Mouse (Mus musculus) T-helper 17 cell (primary cell): Measurements from ENCODE around the gene Dph1.

Experiments used
- in situ Hi-C, 2 experiments: fragments of 300-600 bp; cut with MboI, MseI; formaldehyde crosslinking; loops; 1 replicate in 1 of 2; 2 replicates in 1 of 2; pipeline ENCODE4 v1.15.1; 2025; ENCODE audit warnings: high pct_unique_total_duplicates in 2 of 2

The Dph1 gene

DNA sequence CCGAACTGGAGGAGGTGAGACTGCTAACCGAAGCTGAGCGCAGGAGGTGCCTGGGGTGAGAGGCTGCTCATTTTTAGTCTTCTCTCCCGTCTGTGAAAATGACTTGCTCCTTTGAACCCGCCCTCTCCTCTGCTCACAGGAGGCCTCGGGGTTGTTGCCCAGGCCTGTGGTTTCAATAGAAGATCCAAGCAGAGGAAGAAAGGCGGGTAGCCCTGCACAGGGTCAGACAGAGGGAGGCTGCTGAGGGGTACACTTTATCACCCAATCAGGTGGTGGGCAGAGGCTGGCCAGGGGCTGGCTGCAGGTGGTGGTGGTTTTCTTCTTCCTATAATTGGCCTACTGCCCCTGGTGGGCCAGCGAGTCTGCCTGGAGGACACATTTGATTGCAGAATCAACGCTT lies 13.4 kb upstream of the Dph1 start:
- in situ Hi-C loops, result no loop called here

DNA sequence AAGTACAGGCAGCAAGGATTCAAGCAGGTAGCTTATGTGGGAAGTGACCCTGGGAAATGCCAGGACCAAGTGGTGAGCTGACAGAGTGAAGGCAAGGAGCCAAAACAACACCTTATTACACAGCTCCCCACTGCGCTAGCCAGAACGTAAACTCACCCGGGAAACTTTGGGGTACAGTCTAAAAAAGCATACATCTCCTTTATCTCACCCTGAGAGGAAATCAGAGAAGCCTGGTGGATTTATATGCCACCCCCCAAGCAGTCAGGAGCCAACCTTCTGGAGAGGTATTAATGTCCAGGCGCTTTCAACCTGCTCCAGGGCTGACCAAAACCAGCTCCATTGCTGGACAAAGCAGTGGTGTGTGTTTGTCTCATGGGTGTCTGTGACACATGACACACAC lies 12.9 kb upstream of the Dph1 start:
- in situ Hi-C loops, result no loop called here

DNA sequence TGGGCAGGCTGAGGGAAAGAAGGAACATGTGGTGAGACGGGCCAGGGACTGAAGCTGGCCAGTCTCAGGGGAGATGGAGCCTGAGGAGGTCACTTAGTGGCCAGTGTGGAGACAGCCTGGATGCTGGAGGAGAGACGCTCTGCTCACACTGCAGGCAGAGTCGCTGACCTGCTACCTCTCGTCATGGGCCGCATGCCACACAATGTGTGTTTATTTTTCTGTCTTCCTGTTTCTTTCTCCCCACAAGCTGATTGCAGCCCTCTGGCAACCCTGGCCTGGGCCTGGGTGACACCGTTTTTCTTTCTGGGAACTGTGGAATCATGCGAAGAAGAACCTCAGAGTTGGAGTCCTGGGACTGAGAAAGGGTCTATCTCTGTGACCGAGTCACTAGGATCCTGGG lies 10.7 kb upstream of the Dph1 start:
- in situ Hi-C loops, result no loop called here

DNA sequence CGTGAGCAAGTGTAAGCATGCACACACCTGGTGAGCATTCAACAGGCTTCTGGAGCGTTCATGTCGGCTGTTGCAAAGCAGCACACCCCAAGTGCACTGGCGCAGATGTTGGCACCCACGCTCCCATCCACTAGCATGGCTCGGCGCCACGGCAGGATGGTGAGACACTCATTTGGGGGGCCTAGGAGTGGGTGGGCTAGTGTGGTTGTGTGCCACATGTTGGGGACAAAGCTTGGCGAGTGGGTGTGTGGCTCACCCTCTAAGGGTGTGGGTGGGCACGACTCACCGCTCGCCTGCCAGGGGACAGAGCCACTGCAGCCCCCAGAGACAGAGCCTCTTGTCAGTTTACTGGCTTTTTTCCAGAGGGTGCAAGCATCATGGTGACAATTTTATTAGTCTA lies 9.9 kb upstream of the Dph1 start:
- in situ Hi-C loops, result no loop called here

DNA sequence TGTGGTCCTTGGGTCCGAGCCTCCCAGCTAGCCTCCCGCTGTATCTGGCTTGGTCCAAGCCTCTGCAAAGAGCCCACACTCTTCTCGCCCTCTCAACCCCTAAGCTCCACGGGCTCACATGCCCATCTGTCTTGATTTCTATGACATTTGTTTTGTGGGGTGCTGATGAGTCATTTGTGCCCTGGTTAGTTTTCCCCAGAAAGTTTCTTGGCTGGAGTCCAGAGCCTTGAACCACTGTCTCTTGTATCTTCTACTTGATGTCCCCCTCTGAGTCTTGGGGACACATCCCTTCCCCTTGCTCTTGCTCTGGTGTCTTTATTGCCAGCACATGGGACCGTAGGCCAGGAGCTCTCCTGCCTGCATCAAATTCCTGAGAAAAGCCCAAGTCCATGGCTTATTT lies 8.9 kb upstream of the Dph1 start:
- in situ Hi-C loops, result loop anchor here in 1 of 2 experiments (25.0 kb wide), 1 partner anchor 1662 kb away; no protein-coding TSS in a partner anchor

DNA sequence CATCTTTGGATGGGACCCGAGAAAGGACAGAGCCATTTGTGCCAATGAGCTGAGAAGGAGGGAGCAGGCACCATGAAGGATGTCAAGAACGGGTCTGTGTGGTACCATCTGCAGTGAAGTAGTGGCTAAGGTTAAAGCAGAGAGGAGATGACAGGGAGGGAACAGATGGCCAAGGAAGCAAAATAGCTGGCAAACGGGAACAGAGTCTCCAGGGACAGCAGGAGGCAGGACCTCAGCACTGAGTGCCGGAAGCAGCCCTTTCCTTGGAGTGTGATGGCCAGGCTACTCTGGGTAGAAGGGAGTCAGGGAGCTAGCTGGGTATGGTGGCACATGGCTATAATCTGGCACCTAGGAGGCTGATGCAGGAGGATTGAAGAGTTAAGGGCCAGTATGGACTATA lies 7.8 kb upstream of the Dph1 start:
- in situ Hi-C loops, result loop anchor here in 1 of 2 experiments (25.0 kb wide), 1 partner anchor 1664 kb away; no protein-coding TSS in a partner anchor

DNA sequence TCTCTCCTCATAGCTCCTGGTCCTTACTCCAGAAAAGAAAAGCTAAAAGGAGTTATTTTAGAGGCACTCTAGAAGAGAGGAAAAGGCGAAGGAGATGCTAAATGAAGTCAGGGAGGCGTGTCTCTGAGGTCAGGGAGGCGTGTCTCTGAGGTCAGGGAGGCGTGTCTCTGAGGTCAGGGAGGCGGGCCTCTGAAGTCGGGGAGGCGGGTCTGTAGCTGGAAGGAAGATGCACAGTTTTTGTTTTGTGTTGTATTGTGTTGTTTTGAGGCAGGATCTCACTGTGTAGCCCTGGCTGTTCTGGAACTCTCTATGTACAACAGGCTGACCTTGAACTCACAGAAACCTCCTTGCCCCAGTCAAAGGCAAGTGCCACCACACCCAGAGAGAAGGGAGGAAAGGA lies 6.9 kb upstream of the Dph1 start:
- in situ Hi-C loops, result loop anchor here in 1 of 2 experiments (25.0 kb wide), 1 partner anchor 1664 kb away; no protein-coding TSS in a partner anchor

DNA sequence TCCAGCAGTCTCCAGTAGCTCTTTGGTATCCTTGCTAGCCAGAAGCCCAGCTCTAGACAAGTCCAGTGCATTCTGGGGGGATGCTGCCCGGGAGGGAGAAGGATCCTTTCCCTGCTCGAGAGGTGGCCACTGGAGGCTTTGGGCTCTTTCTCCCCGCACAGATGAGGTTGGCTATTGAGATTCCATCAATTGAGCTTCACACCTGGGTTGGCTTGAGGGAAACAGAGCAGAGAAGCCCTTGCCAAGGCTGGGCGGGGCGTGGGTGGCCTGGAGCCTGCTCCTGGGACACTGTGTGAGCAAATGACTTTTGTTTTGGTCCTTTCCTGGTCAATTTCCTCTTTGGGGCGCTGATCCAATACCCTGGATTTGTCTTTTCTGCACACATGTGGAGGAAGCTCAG lies 5.1 kb upstream of the Dph1 start:
- in situ Hi-C loops, result loop anchor here in 1 of 2 experiments (25.0 kb wide), 1 partner anchor 1666 kb away; no protein-coding TSS in a partner anchor

DNA sequence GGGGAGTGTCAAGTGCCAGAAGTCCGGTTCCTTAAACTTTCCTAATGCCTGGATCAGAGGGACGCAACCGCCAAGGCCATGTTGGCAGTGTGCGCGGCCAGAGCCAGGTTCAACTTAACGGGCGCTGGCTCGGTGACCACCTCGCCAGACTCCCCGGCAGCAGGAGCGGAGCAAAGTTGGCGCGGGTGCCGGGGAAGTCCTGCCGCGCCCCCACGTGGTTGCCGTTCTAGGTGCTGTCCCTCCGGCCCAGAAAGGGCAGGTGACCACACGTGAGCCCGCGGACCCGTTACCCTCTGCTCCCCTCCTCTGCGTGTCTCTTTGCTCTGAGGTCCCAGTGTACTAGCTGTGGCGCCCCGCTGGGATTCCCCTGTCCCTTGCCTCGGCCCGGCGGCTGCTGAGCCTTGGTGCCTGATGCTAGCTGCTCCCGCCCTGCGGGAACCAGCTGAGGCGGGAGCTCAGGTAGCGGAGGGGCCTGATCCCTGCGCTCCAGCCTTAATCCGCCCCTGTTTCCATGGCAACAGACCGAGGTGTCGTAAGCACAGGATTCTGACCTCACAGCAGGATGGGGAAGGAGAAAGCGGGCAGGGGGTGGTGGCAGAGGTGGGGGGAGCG lies 3.9 kb upstream of the Dph1 start:
- in situ Hi-C loops, result loop anchor here (5.0 to 25.0 kb wide), 4 partner anchors 32 to 1667 kb away; no protein-coding TSS in a partner anchor

DNA sequence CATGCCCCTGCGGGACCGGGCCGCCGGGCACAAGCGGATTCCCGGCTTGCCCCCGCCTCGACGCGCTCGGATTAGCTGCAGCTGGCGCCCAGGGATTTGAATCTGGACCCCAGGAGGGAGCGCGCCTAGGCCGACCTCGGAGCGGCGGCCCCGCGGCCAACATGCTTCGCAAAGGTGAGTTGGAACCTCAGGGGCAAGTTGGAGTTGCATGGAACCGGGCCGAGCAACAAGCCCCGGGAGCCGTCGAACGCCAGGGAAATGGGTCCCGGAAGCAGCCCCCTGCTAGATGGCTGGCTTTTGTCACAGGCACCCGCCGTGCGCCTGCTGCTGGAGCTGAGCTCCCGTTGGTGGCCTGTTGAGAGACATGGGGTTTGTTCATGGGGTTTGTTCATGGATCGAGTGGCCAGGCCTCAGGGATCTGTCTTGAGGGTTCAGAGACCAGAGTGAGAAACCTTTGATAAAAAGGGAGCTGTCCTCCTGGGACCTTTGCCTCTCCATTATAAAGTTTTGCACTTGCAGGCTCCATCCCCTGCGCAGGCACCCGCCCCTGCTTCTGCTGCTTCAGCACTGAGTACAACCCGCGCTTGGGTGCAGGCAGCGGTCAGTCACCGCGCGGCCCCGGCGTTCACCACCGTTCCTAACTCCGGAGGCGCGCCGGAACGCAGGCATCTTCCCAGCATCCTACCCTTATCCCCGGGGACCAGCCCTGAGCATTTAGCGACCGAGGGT lies 3.2 kb upstream of the Dph1 start:
- in situ Hi-C loops, result loop anchor here (5.0 to 25.0 kb wide), 4 partner anchors 33 to 1668 kb away; no protein-coding TSS in a partner anchor

DNA sequence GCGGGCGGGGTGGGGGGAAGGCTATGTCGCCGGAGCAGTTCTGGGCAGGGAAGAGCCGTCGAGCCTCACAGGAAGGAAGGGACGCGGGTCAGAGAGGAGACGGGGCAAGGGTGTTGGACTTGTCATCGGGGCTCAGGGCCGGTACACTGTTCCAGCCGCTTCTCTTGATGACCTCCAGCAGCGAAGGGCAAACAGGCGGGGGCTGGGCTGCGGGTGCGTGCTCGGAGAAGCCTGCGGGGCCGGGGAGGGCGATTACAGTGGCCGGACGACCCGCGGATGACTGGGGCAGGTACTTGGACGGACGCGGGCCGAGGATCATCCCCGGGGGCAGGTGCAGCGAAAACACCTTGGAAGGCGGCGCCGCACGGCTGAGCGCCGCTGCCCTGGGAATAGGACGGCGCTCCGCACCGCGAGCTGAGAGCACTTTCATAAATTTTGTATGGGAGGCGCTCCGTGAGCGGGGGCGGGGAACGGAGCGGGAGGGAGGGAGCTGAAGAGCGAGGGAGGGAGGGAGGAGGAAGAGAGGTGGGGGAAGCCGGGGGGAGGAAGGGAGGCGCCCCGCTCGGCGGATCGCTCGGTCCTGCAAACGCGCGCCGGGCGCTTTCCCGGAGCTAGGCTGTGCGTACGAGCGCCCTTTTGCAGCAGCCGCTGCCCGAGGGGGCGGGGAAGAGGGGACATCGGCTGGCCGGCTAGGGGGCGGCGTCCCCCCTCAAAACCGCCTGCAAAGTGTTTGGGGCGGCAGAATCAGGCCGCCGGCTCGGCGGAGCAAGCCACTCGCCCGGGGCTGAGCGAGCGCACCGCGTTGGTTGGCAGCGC lies 2.4 kb upstream of the Dph1 start, which contains the start of gene Rtn4rl1:
Gene Rtn4rl1, plus strand, starts transcription at position 528 of the 816 bp plus-strand sequence.
- in situ Hi-C loops, result loop anchor here (5.0 to 25.0 kb wide), 4 partner anchors 34 to 1669 kb away; no protein-coding TSS in a partner anchor

DNA sequence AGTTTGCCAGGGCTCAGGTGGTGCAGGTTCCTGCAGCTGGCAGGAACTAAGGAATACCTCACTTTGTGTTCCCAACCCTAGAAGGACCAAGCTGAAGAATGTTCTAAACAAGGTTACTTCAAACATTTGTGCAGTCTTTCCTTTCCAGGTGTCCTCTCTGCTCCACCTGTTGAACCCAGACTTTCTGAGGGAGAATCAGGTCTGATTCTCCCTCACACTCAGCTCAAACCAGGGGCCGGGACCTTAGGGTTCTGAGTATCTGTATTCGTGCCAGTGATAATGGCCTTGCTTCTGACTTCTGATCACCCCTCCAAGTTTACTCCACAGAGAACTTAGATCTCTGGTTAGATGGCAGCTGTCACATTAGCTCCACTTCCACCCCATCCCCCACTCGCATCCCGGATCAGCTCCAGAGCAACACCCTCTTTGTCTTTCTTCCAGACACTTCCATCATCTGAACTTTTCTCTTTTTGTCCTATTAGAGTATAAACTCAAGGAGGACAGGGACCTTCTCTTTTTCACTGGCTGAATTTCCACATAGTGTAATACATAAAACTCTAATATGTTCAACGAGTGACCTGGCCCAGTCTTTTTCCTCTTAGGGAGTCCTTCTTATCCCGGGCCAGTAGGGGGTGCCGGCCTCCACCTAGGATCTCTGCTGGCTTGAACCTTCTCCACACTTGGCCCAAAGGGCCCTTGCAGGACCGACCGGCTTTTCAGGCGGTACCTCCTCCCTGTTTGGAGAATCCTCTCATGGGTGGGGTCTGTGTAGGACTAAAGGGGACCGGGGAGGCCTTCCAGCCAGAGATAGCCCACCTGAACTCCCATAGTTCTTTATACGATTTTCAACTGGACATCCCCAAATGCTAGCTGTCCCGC lies 1.5 kb upstream of the Dph1 start:
- in situ Hi-C loops, result loop anchor here (5.0 to 25.0 kb wide), 4 partner anchors 35 to 1670 kb away; no protein-coding TSS in a partner anchor

DNA sequence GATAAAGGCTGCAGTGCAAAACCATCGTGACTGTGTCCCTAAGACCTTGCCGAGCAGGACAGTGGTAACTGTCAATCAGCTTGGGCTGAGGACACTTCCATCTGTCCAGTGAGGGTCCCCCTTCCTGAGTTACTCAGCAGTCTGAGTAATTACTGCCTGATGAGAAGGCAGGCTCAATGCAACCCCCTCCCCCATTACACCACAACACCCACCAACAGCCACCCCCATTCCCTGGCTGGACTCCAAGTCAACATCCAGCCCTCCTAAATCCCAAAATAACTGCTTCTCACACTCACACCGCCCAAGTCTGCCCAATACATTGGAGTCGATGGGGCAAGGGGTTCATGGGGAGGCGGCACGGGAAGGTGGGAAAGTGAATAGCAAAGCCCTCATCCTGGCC lies 800 bp upstream of the Dph1 start:
- in situ Hi-C loops, result loop anchor here (5.0 to 25.0 kb wide), 4 partner anchors 35 to 1670 kb away; no protein-coding TSS in a partner anchor

DNA sequence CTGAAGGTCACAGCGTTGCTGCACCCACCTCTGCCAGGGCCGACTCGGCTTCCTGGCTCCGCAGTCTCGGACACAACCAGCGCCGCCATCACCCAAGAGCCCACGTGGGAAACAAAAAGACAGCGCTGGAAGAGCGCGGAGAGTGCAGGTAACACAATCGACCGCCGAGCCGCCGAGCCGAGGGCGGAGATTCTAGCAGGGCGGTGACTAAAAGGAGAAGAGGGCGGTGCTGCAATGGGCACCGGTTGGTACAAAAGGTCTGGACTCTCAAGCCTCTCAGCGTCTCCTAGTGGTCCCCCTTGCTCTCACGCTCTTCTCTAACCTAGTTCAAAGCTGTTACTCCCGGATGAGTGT lies 693 bp downstream of the Dph1 start:
- in situ Hi-C loops, result loop anchor here (5.0 to 25.0 kb wide), 4 partner anchors 37 to 1672 kb away; no protein-coding TSS in a partner anchor

DNA sequence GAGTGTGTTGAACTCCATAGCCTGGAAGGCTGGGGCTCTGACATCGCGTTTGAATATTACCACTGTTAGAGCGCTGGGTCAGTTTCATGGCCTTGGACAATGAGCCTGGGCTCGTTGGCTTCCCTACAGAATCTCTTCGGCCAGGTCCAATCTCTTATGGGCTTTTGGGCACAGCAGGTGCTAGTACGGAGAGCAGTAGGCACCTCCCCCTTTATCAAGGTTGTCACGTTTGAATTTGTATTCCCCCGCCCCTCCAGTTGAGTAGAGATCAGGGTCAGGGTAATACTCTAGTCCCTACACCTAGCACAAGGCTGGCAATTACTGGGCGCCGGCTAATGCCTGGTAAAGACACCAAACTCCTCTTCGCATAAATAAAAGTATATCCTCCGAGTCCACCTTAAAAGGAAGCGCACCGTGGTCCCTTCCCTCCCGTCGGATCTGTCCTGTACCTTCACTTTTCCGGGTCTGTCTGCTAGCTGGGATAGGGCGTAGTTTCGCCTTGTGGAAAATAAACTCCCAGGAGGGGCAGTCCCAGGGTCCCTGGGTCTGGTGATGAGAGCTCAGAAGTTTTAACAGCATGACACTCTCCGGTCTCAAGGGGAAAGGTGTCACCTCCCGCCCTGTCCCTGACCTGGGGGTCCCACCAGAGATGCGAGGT lies 1.2 kb downstream of the Dph1 start:
- in situ Hi-C loops, result loop anchor here (5.0 to 25.0 kb wide), 5 partner anchors 37 to 1672 kb away; no protein-coding TSS in a partner anchor

DNA sequence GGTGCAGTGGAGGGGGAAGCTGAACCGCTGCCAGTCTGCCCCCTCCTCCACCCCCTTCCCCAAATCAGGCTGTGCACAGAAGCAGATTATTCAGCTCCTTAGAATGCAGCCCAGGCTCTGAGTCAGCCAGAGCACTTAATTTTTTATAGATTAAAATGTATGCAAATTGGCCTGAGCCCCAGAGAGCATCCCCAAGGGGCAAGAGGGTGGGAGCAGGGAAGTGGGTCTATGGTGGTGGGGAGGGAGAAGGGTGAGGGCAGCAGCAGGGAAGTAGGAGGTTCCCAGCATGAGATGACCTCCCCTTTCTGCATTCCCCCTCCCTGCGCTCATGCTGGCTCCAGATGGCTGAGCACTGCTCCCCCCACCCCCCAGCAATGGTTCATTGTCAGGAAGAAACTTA lies 6.1 kb downstream of the Dph1 start:
- in situ Hi-C loops, result loop anchor here in 1 of 2 experiments (10.0 to 25.0 kb wide), 2 partner anchors 370 to 1677 kb away; no protein-coding TSS in a partner anchor

DNA sequence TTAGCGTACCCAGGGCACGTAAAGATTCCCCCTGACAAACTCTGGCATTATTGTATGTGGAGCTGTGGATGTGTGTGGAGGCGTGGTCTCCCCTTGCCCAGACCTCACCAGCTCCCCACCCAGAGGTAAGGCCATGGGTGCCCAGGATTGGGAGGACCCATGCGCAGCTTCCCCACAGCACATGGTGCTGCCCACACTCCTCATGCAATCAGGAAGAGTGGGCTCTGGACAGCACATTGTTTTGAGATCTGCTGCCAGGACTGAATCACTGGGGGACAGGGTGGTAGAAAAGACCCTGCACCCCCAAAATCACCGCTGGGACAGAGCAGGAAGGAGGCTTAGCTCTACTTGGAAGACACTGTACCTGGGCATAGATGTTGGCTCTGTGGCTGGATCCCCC lies 6.5 kb downstream of the Dph1 start:
- in situ Hi-C loops, result loop anchor here in 1 of 2 experiments (10.0 to 25.0 kb wide), 2 partner anchors 370 to 1678 kb away; no protein-coding TSS in a partner anchor

DNA sequence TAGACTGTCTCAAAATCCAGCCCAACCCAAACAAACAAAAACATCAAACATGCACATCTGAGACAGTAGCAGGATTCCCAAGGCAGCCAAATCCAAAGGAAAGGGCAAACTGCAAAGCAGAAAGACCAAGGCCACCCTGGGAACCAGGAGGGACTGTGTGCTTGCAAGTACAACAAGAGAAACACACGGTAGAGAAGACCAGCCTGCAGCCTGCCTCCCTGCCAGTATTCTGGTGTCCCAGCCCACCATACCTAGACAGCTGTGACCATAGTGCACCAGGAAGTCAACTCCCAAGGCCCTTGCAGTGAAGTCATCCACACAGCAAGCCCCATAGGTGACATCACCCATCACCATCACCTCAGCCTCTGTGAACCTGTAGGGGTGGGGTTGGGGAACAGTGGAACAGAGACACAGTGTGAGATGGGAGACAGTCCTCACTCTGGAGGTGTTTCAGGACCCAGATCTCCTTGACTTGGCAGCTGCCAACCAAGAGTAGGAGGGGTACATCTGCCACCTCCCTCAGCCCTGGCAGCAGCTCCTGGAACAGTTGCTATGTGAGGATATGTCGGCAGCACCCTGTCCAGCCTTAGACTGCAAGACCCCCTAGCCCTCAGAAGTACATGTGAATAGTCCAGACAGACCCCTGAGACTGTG lies 7.0 kb downstream of the Dph1 start:
- in situ Hi-C loops, result loop anchor here in 1 of 2 experiments (10.0 to 25.0 kb wide), 2 partner anchors 371 to 1678 kb away; no protein-coding TSS in a partner anchor

DNA sequence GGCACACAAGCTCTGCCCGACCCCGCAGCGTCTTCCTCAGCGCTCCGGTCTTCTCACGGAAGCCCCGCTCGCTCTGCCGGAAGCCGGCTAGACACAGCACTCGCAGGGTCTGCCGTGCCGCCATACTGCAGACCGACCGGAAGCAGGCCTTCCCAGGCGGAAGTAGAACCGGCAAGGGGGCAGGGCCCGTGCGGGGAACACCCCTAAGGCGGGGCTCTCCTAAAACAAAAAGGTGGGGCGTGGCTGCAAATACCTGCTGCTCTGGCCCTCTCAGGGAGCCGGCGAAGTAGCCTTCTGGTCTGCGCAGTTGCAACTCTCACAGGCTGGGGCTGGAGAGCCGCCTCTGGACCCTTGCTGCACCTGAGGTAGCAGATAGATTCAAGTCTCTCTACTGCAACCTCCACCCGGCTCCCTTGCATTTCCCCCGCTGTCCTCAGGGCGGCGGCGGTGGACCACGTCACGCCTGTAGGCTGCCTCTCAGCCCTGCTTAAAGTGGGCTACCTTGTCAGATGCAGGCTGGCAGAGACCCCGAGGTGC lies 12.3 kb downstream of the Dph1 start, which contains the start of gene Ovca2:
Gene Ovca2, minus strand, starts transcription at position 164 of the 537 bp plus-strand sequence.
- in situ Hi-C loops, result loop anchor here in 1 of 2 experiments (25.0 kb wide), 1 partner anchor 1684 kb away; no protein-coding TSS in a partner anchor
